Mouse (Mus musculus): ENCODE measurements at regions not wholly inside any gene's neighbourhood (a gene's known extent, or its start where the extent isn't known, plus 50 kb on each side); places are given as distances from the start of the nearest gene placed in this dataset.

DNA sequence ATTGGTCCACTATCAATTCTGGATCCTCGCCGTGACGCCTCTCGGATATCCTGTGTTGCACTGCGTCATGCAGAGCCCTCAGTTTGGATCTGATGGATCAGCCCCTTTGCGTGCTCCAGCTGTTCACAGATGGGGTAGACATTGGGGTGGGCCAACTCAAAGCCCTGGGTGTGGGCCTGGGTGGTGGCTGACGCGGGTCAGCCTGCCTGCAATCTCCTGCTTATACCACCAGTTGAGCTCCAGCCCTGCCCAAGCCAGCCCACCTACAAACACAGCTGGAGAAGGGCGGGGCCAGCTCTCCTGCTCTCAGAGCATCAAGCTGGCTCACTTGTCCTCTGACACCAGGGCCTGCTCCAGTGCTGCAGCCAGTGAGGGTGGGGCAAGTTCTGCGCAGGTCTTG is 73.1 kb downstream of the Rps15a start:
- TF ChIP-seq ELF1 (IDR thresholded peaks at IDR 0.05; ENCODE audit: low read depth, low read length): no peak
- no peak for TF ChIP-seq NRF1 (IDR thresholded peaks at IDR 0.05; ENCODE audit: low read depth, low read length)
- TF ChIP-seq TCF12 (IDR thresholded peaks at IDR 0.05; ENCODE audit: low read depth, low read length): no peak
- no peak for TF ChIP-seq ETS1 (conservative IDR thresholded peaks at IDR 0.05; ENCODE audit: low read depth, low read length)
- no peak for TF ChIP-seq MAZ (IDR thresholded peaks at IDR 0.05; ENCODE audit: low read depth, low read length)
- no peak for TF ChIP-seq UBTF (IDR thresholded peaks at IDR 0.05; ENCODE audit: low read depth, low read length)
- no peak for TF ChIP-seq JUND (conservative IDR thresholded peaks at IDR 0.05; ENCODE audit: low read depth, low read length)
- no peak for TF ChIP-seq HCFC1 (IDR thresholded peaks at IDR 0.05; ENCODE audit: low read depth, low read length)
- no peak for TF ChIP-seq PAX5 (IDR thresholded peaks at IDR 0.05; ENCODE audit: low read length)
- TF ChIP-seq USF1 (IDR thresholded peaks at IDR 0.05; ENCODE audit: low read depth, low read length): no peak
- no peak for TF ChIP-seq MXI1 (IDR thresholded peaks at IDR 0.05; ENCODE audit: low read depth, low read length)
- TF ChIP-seq JUN (IDR thresholded peaks at IDR 0.05; ENCODE audit: insufficient read depth, low read depth, low read length): no peak
- no peak for TF ChIP-seq GABPA (IDR thresholded peaks at IDR 0.05; ENCODE audit: insufficient replicate concordance, low read depth, low read length)
- no peak for TF ChIP-seq SMC3 (IDR thresholded peaks at IDR 0.05; ENCODE audit: low read depth, low read length)
- no peak for TF ChIP-seq POLR2AphosphoS2 (IDR thresholded peaks at IDR 0.05; ENCODE audit: low read depth, low read length)
- TF ChIP-seq E2F4 (IDR thresholded peaks at IDR 0.05; ENCODE audit: insufficient replicate concordance, low read depth, low read length): no peak
- Histone ChIP-seq H3K4me3 (replicated peaks in 1 of 3; ENCODE audit: low read depth in 2 of 3, low read length in 2 of 3, poor library complexity in 1 of 3) (no peak overlapping the region), H3K79me2 (replicated peaks; ENCODE audit: control insufficient read depth, extremely low read depth, insufficient read depth, poor library complexity, severe bottlenecking) (no peaks in the 10 kb centered on the region), H3K36me3 (replicated peaks in 1 of 2; ENCODE audit: control insufficient read depth in 1 of 2, insufficient read depth in 1 of 2, low read length in 1 of 2) (no peaks in the 10 kb centered on the region), H3K4me2 (ENCODE audit: insufficient read depth, low read depth, poor library complexity, severe bottlenecking) (no peak overlapping the region), H3K27me3 (replicated peaks) (no peaks in the 10 kb centered on the region), H3K9ac (ENCODE audit: insufficient read depth, low read depth) (no peak overlapping the region), H3K27ac (ENCODE audit: insufficient read depth, low read depth) (no peak overlapping the region), H3K9me3 (replicated peaks; ENCODE audit: low read length) (no peaks in the 10 kb centered on the region), H3K4me1 (ENCODE audit: control insufficient read depth in 1 of 2, insufficient read depth in 2 of 2) (no peaks in the 10 kb centered on the region)
- no peak for DNase-seq (ENCODE audit: extremely low read depth)
- in situ Hi-C loops (cut with MboI; ENCODE audit: low pct_ligation_motif_present, low pct_unique_long_range_greater_than_20kb, low sequenced_read_pairs): no loop called here
- dilution Hi-C loops (cut with MboI; ENCODE audit: extremely low pct_ligation_motif_present, extremely low pct_unique_long_range_greater_than_20kb, low sequenced_read_pairs): no loop called here

DNA sequence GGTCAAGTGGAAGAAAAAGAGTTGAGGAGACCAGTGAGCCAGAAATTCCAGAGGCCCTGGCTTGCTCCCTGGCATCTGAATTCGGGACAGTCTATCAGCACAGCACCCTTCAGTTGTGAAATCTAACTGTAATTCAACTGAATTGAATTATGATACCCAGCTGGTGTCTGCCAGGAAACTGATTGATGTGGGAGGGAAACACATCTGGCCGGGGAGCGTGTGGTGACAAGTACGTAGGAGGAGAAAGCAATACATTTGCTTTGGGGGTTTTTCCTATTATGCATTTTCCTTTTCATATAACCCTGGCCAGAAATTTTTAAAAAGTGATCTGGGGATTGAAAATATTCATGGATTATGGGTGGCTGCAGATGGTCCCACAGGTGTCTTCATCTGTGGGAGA is 76.1 kb downstream of the Rps15a start:
- DNase-seq (ENCODE audit: extremely low read depth): no peak
- Histone ChIP-seq H3K27me3 (replicated peaks) (peaks cover 1% of the 10 kb centered on the region), H3K79me2 (replicated peaks; ENCODE audit: control insufficient read depth, extremely low read depth, insufficient read depth, poor library complexity, severe bottlenecking) (no peaks in the 10 kb centered on the region), H3K27ac (ENCODE audit: insufficient read depth, low read depth) (no peak overlapping the region), H3K4me2 (ENCODE audit: insufficient read depth, low read depth, poor library complexity, severe bottlenecking) (no peak overlapping the region), H3K4me3 (replicated peaks in 1 of 3; ENCODE audit: low read depth in 2 of 3, low read length in 2 of 3, poor library complexity in 1 of 3) (no peak overlapping the region), H3K9ac (ENCODE audit: insufficient read depth, low read depth) (no peak overlapping the region), H3K4me1 (ENCODE audit: control insufficient read depth in 1 of 2, insufficient read depth in 2 of 2) (no peaks in the 10 kb centered on the region), H3K36me3 (replicated peaks in 1 of 2; ENCODE audit: control insufficient read depth in 1 of 2, insufficient read depth in 1 of 2, low read length in 1 of 2) (no peaks in the 10 kb centered on the region), H3K9me3 (replicated peaks; ENCODE audit: low read length) (no peaks in the 10 kb centered on the region)
- dilution Hi-C loops (cut with MboI; ENCODE audit: extremely low pct_ligation_motif_present, extremely low pct_unique_long_range_greater_than_20kb, low sequenced_read_pairs) (no loop called here), in situ Hi-C loops (cut with MboI; ENCODE audit: low pct_ligation_motif_present, low pct_unique_long_range_greater_than_20kb, low sequenced_read_pairs) (no loop called here)
- no peak for TF ChIP-seq HCFC1 (IDR thresholded peaks at IDR 0.05; ENCODE audit: low read depth, low read length)
- no peak for TF ChIP-seq JUND (conservative IDR thresholded peaks at IDR 0.05; ENCODE audit: low read depth, low read length)
- no peak for TF ChIP-seq SIN3A (IDR thresholded peaks at IDR 0.05; ENCODE audit: low read length)
- TF ChIP-seq ELF1 (IDR thresholded peaks at IDR 0.05; ENCODE audit: low read depth, low read length): no peak
- no peak for TF ChIP-seq E2F4 (IDR thresholded peaks at IDR 0.05; ENCODE audit: insufficient replicate concordance, low read depth, low read length)

Measured in CH12.LX (cell line).